Mouse (Mus musculus) C2C12 (cell line): ENCODE measurements around the gene Abl2.
"Not testable (repeated sequence)": the region's sequence is repeated elsewhere in the genome, so short reads cannot be mapped to it uniquely, and the experiment has no call there.

Experiments
- CTCF ChIP-seq: IDR thresholded peaks from one replicate; pipeline ENCODE4 v1.5.1; 2011; ENCODE audit not compliant: control insufficient read depth, insufficient read depth, insufficient read length
- MAX ChIP-seq: IDR thresholded peaks from one replicate; pipeline ENCODE4 v1.6.1; 2011; ENCODE audit warnings: mild to moderate bottlenecking, control low read depth
- MYOD1 ChIP-seq: IDR thresholded peaks from one replicate; pipeline ENCODE4 v1.6.1; 2011; ENCODE audit warnings: low read depth; ENCODE audit not compliant: control insufficient read depth, insufficient read length
- MYOG ChIP-seq: IDR thresholded peaks from one replicate; pipeline ENCODE4 v1.6.1; 2011; ENCODE audit not compliant: control insufficient read depth, insufficient read length; ENCODE audit errors: extremely low read depth

DNA sequence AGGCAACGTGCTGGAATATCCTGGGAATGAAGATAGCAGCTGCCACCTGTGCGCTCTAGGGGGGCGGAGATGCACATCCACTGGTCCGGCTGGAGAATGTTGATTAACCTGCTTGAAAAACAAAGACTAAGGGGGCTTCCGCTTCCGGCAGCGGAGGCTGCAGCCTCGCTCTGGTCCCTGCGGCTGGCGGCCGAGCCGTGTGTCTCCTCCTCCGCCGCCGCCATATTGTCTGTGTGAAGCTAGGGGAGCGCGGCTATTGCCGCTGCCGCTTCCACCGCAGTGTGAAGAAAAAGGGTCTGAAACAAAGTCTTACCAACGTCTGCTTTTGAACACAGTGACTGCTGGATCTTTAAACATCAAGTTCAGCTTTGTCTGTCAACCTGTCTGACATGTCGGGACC, 34.7 kb upstream of the Abl2 start, which contains the start of gene Gm10031:
- TF ChIP-seq CTCF, MAX, MYOD1, MYOG: not testable (repeated sequence)
